Mouse (Mus musculus) G1E (cell line): ENCODE data around the gene Lrrc71.

ENCODE experiments used
- CTCF ChIP-seq: IDR thresholded peaks from 2 replicates; pipeline ENCODE4 v1.5.1; 2012; ENCODE audit warnings: low read depth, low read length, inconsistent platforms, mixed read lengths
- GATA1 ChIP-seq: IDR thresholded peaks from 2 replicates; pipeline ENCODE4 v1.6.1; 2012; ENCODE audit warnings: borderline replicate concordance, low read length, inconsistent platforms, mixed read lengths

- TF ChIP-seq CTCF (no peak), GATA1 (no peak)
Observed at GRCm38 (mm10) chr3:87728696-87729095, 19.7 kb downstream of the Lrrc71 start.
